Mouse (Mus musculus): ENCODE results near the gene Cpm.

The Cpm gene

GRCm38 (mm10) chr10:117676036-117676643, 46.8 kb downstream of the Cpm start:
- peak; percentile 28 for DNase-seq (ENCODE audit: low spot score)

- DNase-seq (ENCODE audit: low spot score) = peak; percentile 83
Measured at GRCm38 (mm10) chr10:117676644-117677313, 47.5 kb downstream of the Cpm start.

DNA sequence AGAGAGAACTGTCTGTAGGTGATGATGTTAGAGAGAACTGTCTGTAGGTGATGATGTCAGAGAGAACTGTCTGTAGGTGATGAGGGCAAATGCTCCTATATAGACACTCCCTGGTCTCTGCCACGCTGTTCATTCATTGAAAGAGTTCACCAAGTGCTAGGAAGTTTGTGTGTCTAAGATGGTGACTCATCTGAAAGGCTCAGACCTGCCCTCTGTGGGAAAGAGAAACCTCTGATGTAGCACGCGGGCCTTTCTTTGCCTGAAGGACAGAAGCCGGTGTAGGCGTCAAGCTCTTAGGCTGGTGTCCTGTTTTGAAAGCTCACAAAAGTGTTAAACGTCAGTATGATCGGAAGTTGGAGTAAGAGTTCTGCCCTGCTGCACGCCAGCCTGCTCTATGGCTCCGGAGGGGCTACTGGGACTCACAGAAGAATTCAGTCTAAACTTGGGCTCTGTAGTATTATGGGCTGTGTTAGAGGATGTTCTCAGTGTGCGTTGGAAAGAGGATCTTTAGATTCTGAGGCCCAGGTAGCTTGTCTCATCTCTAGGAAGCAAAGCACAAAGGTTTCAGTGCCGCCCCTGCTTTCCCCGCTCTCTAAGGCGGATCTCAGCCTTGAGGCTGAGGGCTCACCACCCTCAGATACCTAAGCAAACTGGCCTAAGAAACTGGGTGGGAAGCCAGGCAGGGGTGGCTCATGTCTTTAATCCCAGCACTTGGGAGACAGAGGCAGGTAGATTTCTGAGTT, 48.4 kb downstream of the Cpm start:
- DNase-seq (ENCODE audit: low spot score) = no peak

- DNase-seq (ENCODE audit: low spot score) = no peak
Measured at GRCm38 (mm10) chr10:117678357-117678756, 49.1 kb downstream of the Cpm start.

GRCm38 (mm10) chr10:117679029-117679686, 49.9 kb downstream of the Cpm start:
- DNase-seq (ENCODE audit: low spot score) = no peak

DNA sequence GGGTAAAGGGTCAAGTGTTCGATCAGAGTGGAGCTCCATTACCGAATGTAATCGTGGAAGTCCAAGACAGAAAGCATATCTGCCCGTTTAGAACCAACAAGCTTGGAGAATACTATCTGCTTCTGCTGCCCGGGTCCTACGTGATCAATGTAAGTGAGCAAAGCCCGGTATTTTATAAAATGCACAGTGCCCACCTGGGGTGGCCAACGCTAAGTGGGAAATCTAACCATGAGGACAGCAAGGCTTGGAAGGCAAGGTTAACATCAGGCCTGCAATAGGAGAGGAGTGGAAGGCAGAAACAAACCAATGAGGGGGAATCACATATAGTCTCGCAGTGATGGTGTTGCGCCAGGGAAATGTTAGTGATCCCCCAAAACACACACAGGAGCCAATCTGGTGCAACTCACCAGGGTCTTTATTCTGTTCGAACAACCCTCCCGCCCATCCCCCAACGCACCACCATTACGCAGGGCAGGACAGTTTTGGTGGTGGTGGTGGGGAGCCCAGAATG, 50.7 kb downstream of the Cpm start:
- no peak for DNase-seq (ENCODE audit: low spot score)

- no peak for DNase-seq (ENCODE audit: low spot score)
Measured at GRCm38 (mm10) chr10:117680868-117681513, 51.7 kb downstream of the Cpm start.

- no peak for DNase-seq (ENCODE audit: low spot score)
Measured at GRCm38 (mm10) chr10:117681543-117681942, 52.2 kb downstream of the Cpm start.

- DNase-seq (ENCODE audit: low spot score) = peak; percentile 76
Measured at GRCm38 (mm10) chr10:117681999-117682857, 52.9 kb downstream of the Cpm start.

- DNase-seq (ENCODE audit: low spot score) = no peak
Measured at GRCm38 (mm10) chr10:117682858-117683733, 53.8 kb downstream of the Cpm start.

GRCm38 (mm10) chr10:117683734-117684037, 54.4 kb downstream of the Cpm start:
- no peak for DNase-seq (ENCODE audit: low spot score)

DNA sequence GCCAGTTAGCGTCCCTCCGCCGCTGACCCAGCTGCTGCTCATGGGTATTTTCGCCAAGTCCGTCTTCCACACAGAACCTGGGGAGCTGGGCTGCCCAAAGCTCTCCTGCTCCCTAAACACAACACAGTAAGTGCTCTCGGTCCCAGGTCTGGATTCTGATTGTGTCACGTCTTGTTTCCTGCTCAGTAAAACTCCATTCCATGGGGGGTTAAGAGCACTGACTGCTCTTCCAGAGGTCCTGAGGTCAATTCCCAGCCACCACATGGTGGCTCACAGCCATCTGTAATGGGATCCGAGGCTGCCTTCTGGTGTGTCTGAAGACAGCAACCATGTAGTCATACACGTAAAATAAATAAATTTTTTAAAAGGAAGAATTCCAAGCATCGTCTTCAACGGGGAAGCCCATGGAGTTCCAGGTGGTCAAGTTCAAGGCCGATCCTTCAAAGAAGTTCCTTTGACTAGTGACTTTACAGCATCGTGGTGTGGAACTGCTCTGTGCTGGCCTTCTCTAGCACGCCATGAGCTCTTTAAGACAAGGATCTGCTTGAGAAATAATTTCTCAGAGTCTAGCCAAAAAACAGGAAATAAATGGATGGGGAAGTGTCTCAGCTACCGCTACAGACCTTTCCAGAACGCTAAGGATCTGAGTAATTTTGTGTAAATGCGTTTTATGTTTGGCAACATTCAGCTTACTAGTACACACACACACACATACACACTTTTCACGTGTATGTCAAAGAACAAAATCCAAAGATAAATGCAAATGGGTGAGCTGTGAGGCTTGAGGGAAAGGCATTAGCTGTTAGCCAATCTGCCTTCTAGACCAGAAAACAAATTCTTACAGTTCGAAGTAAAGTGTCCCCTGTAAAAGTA, 55.2 kb downstream of the Cpm start:
- no peak for DNase-seq (ENCODE audit: low spot score)

- no peak for DNase-seq (ENCODE audit: low spot score)
Measured at GRCm38 (mm10) chr10:117685171-117685848, 56.0 kb downstream of the Cpm start.

DNA sequence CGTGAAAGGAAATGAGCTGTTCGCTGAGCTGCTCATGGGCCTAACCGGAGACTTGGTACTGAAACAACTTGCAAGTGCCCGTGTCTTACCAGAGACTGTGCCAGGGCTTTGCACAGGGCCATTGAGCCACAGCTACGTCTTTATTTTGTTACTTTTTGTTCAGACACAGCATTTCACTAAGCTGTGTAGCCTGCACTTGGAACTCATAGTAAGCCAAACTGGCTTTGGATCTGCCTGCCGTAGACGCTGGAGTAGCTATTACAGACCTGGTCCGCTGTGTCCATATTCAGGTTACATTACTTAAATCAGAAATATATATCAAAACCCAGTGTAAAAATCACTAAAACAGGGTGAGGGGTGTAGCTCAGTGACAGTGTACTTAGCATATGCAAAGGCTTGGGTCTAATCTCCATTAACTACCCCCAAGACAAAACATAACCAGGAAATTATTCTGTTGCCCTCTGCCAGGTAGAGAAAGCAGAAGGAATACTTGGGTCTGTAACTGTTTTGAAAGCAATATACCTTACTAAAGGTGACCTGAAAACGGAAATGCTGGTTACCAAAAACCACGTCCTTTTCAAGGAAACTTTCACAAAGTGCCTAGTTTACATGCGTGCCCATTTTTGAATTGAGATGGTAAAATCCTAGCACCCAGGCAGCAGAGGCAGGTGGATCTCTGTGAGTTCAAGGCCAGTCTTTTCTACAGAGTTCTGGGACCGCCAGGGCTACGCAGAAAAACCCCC, 56.7 kb downstream of the Cpm start:
- DNase-seq (ENCODE audit: low spot score) = no peak

DNA sequence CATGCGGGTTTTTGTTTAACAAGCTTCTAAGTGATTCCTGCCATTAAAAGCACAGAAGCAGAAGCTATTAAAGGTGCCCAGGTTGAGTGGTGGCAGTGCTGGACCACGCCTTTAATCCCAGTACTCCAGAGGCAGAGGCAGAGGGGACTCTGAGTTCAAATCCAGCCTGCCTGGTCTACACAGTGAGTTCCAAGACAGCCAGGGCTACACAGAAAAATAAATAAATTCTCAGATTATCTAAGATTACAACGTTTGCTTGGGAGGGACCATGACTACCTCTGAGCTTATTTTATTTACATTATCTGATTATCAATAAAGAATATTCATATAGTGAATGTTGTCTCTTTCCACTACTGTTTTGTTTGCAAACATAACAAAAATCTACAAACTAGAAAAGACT, 57.7 kb downstream of the Cpm start:
- no peak for DNase-seq (ENCODE audit: low spot score)

DNA sequence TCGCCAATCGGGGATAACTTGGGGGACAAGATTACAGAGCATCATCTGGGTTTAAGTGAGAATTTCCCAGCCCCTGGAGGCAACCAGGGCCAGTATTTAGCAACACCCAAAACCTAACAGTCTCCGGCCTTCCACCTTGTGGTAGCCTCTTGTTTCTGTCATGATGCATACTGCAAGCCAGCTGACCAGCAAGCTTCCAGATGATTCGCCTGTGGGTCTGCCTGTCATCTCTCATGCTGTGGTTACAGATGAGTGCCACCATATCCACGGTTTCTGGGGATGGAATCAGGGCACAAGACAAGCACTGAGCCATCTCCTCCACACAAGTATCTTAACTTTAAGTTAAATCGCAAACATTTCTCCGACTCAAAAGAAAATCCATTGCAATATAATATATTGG, 58.3 kb downstream of the Cpm start:
- DNase-seq (ENCODE audit: low spot score) = no peak

- peak; percentile 54 for DNase-seq (ENCODE audit: low spot score)
Measured at GRCm38 (mm10) chr10:117688204-117689151, 59.2 kb downstream of the Cpm start.
